Mouse (Mus musculus): Measurements from ENCODE around the gene Phf13.

DNA sequence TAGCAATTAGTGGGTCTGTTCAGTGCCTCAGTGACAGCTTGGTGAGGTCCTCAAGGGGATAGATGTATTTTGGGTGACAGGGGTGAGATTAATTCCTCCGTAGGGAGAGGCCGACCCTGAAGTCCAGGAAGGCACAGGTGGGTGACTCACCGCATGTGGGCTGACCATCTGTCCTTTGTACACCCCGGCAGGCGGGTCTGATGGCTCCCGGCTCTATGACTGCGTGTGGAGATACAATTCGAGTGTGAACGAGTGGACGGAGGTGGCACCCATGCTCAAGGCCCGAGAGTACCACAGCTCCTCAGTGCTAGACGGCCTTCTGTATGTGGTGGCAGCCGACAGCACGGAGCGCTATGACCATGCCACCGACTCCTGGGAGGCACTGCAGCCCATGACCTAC lies 16.1 kb upstream of the Phf13 start:
- TF ChIP-seq CTCF (conservative IDR thresholded peaks at IDR 0.05; ENCODE audit: low read length) (no peak), NANOG (IDR thresholded peaks at IDR 0.05; ENCODE audit: borderline replicate concordance, low read length) (no peak), POU5F1 (IDR thresholded peaks at IDR 0.05; ENCODE audit: borderline replicate concordance, low read length) (no peak)

All from E14TG2a.4 (cell line).